Mouse (Mus musculus) forebrain, embryonic 15.5 days (tissue): ENCODE results near the gene Cabp4. TPM values are rescaled to one million over a fixed set of nuclear protein-coding genes. Genes with fewer than 3 reads are reported as not detected.
A peak's percentile ranks its signal among the peaks of the same experiment; 100 is the strongest.

Experiments
- ATAC-seq: fragments of 200-750 bp; cut with Nextera tagmentation; replicated peaks from 2 replicates; pipeline ENCODE4 v1.8.0; 2017; ENCODE audit warnings: mild to moderate bottlenecking, moderate TSS enrichment, moderate library complexity
- H3K27ac ChIP-seq: fragments of 300-500 bp; sonication (generic); replicated peaks from 2 replicates; pipeline ENCODE4 v1.5.1; 2015; ENCODE audit warnings: mild to moderate bottlenecking, inconsistent platforms
- H3K27me3 ChIP-seq: fragments of 300-500 bp; sonication (generic); 2 replicates; pipeline ENCODE4 v1.6.1; 2015; ENCODE audit warnings: inconsistent platforms
- H3K36me3 ChIP-seq: fragments of 300-500 bp; sonication (generic); 2 replicates; pipeline ENCODE4 v1.6.1; 2015; ENCODE audit warnings: mild to moderate bottlenecking, inconsistent platforms
- H3K4me1 ChIP-seq: fragments of 300-500 bp; sonication (generic); 2 replicates; pipeline ENCODE4 v1.6.1; 2015; ENCODE audit warnings: inconsistent platforms
- H3K4me2 ChIP-seq: fragments of 300-500 bp; sonication (generic); replicated peaks from 2 replicates; pipeline ENCODE4 v1.6.1; 2015; ENCODE audit warnings: mild to moderate bottlenecking, inconsistent platforms
- H3K4me3 ChIP-seq: fragments of 300-500 bp; sonication (generic); 2 replicates; pipeline ENCODE4 v1.5.1; 2015; ENCODE audit warnings: mild to moderate bottlenecking, inconsistent platforms
- H3K9ac ChIP-seq: fragments of 300-500 bp; sonication (generic); replicated peaks from 2 replicates; pipeline ENCODE4 v1.6.1; 2015; ENCODE audit warnings: mild to moderate bottlenecking, inconsistent platforms
- H3K9me3 ChIP-seq: fragments of 300-500 bp; sonication (generic); 2 replicates; pipeline ENCODE4 v1.6.1; 2016; ENCODE audit warnings: inconsistent platforms
- WGBS: fragments of 180-500 bp; shearing (Covaris S2); methylation state at CpG from one replicate; pipeline ENCODE4 v1.1.7; 2015; ENCODE audit warnings: mixed read lengths; 5-methylcytosine and 5-hydroxymethylcytosine counted together
- polyA plus RNA-seq: library from polyadenylated mRNA; unstranded; fragments of >200 nt; fragmentation: Nextera tagmentation; extraction: Ambion mirVana; gene quantifications from 2 replicates; pipeline ENCODE4 v1.2.1, GENCODE M21; 2015

Gene Cabp4
- polyA plus RNA-seq, 1 experiment from 2014 or later: 0.15 TPM

DNA sequence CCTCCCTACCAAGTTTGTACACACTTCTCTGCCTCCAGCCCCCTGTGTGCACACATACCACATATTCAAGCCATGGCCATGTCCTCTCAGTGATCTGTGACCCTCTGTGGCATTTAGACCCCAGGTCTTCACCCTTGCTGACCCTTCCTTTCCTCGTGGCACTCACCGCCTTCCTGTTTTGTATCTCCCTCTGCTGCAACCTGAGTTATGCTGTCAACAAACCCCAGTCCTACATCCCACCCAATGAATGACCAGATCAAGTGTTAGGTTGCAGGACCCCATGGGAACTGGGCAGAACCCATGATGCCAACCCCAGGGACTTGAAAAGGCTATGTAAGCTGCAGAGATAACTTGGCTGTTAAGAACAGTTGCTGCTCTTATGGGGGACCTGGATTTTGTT is 41.8 kb downstream of the Cabp4 start:
- peak overlapping the region; percentile 55; the same call in 1 of the 2 replicates for H3K9ac ChIP-seq
- WGBS: 96% methylated on average over 2 of the region's 2 CpGs

DNA sequence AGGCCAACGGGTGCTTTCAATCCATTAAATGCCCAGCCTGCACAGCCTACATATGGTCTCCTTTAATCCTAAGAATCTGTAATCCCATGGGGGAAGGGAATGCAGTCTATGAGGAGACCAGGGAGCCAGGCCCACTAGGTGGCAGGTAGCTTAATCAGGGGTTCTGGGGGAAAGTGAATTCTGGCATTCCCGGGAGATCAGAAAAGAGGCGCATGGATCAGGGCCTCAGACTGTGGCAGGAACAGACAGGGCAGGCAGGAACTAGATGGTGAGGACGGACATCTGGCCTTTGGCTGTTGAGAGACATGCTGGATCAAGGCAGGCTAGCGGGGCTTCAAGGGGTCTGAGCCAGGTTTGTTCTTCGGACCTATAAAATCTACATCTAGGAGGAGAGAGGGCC is 42.4 kb downstream of the Cabp4 start:
- Histone ChIP-seq H3K9ac (peak overlapping the region; percentile 55), H3K27ac (peak overlapping the region; percentile 9), H3K4me3 (peak overlapping the region; percentile 61), H3K27me3 (no peaks in the 10 kb centered on the region), H3K4me2 (peak overlapping the region; percentile 92), H3K4me1 (peaks cover 43% of the 10 kb centered on the region), H3K36me3 (no peaks in the 10 kb centered on the region), H3K9me3 (no peaks in the 10 kb centered on the region)
- no peak for ATAC-seq
- WGBS: 52% methylated on average over 6 of the region's 6 CpGs

More for the DNA sequence above, 41.8 kb downstream of the Cabp4 start:
- no peak overlapping the region for H3K27ac ChIP-seq
- H3K4me2 ChIP-seq: no peak overlapping the region
- no peaks in the 10 kb centered on the region for H3K36me3 ChIP-seq
- H3K4me1 ChIP-seq: peaks cover 42% of the 10 kb centered on the region
- H3K4me3 ChIP-seq: no peak overlapping the region
- H3K9me3 ChIP-seq: no peaks in the 10 kb centered on the region
- H3K27me3 ChIP-seq: no peaks in the 10 kb centered on the region
- ATAC-seq: no peak

DNA sequence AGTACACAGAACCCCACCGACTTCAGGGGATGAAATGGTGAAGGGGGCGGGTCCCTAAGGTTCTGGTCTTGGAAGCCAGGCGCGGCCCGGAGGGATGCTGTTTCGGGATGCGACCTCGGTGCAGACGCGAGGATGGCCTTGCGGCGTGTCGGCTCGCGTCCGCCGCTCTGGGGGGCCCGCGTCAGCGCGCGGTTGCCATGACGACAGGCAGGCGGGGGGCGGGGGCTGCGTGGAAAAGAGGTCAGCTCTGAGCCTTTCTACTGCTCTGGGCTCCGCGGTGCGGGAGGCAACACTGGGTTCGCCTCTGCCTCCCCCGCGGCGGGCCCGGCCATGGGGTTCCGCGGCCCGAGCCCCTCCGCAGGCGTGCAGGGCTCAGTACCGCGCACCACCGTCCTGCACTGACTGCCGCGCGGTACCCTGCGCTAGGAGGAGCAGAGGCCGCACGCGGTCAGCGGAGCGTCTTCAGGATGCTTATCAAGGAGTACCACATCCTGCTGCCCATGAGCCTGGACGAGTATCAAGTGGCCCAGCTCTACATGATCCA is 43.0 kb downstream of the Cabp4 start:
- no peaks in the 10 kb centered on the region for H3K27me3 ChIP-seq
- H3K9me3 ChIP-seq: no peaks in the 10 kb centered on the region
- peaks cover 49% of the 10 kb centered on the region for H3K4me1 ChIP-seq
- H3K36me3 ChIP-seq: no peaks in the 10 kb centered on the region
- peak overlapping the region; percentile 92 for H3K4me2 ChIP-seq
- peak overlapping the region; percentile 61 for H3K4me3 ChIP-seq
- H3K27ac ChIP-seq: peak overlapping the region; percentile 9
- no peak for ATAC-seq
- under 1% methylated on average over 52 of the region's 52 CpGs for WGBS
- peak overlapping the region; percentile 55 for H3K9ac ChIP-seq

DNA sequence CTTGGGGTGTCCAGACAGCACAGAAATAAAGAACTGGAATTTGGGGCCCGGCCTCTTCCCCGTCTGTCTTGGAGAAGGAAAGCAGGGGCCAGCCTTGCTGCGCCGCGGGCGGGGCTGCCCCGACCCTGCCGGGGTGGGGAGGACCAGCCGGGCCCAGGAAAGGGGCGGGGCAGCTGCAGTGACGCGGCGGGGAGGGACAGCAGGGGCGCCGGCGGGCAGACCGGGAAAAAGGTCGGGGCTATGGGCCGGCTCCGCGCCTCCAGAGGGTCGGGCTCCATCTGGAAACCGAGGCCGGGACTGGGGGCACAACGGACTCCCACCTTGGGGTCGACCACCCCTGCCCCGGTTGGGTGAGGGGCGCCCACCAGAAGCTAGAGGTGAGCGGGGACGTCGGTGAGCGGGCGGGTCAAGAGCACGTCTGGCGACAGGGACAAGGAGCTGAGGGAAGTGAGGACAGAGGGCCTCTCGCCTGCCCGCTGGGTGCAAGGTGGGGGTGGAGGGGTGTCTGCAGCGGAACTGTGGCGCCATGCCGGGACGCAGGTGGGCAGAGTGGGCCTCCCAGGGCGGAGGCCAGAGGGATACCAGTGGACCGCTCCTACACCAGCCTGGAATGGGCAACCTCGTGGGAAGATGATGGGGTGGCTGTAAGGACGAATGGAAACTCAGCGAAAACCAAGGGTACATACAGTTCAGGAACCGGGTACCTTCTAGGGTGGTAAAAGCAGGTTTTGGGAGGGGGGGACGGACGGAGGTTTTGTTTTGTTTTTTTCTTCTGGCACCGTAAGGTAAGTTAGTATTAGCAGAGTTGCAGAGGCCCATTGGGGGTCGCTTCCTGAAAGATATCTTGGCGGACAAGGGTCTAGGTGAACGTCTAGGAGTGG is 43.8 kb downstream of the Cabp4 start, which contains the start of gene Pitpnm1:
Gene Pitpnm1, plus strand, starts transcription at position 162 of the 881 bp plus-strand sequence.
- H3K9me3 ChIP-seq: no peaks in the 10 kb centered on the region
- H3K4me1 ChIP-seq: peaks cover 50% of the 10 kb centered on the region
- H3K9ac ChIP-seq: peak within 1 kb of the TSS; percentile 55
- no peak for ATAC-seq
- peak within 1 kb of the TSS; percentile 92 for H3K4me2 ChIP-seq
- WGBS: 1% methylated on average over 52 of the region's 53 CpGs
- peak within 1 kb of the TSS; percentile 61 for H3K4me3 ChIP-seq
- no peaks in the 10 kb centered on the region for H3K36me3 ChIP-seq
- no peaks in the 10 kb centered on the region for H3K27me3 ChIP-seq
- peak within 1 kb of the TSS; percentile 9 for H3K27ac ChIP-seq

DNA sequence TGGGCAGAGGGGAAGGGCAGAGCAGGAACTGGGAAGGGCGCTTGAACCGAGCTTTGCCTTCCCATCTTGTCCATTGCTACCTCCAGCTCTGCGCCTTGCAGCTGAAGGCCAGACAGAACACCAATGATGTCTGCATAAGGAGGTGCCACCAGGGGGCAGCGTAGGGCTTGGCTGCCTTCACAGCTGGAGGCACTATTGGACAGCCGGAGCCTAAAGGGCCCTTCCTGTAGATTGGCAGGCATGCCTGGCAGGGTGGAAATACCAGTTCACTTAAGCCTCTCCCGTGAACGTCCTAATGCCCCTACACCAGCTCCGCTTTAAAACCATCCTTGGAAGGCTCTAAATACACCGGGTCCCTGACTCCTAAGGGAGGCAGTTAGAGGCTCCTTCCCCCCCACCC is 44.8 kb downstream of the Cabp4 start:
- Histone ChIP-seq H3K4me3 (no peak overlapping the region), H3K9ac (no peak overlapping the region), H3K4me1 (peaks cover 50% of the 10 kb centered on the region), H3K9me3 (no peaks in the 10 kb centered on the region), H3K27ac (no peak overlapping the region; the same call in 1 of the 2 replicates), H3K36me3 (no peaks in the 10 kb centered on the region), H3K27me3 (no peaks in the 10 kb centered on the region), H3K4me2 (0 out of 2 replicates have a peak overlapping the region, but pooled peaks have one; percentile 3)
- WGBS: 9% methylated on average over 9 of the region's 9 CpGs
- ATAC-seq: no peak

DNA sequence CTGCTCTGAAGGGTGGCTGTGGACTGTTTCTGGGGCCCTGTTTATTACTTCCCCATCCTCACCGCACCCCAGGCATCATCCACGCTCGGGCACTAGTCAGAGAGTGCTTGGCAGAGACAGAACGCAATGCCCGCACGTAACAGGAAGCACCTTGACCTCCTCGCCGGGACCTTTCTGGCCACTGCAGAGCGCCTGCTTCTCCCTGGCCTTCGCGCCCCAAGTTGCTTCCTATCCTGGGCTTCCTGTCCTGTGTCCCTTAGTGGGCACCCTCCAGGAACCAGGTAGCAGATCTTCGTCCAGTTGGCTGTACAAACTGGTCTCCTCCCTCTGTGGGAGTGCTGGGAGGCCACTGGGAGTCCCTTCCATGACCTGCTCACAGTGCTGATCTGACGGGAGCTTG is 45.4 kb downstream of the Cabp4 start:
- no peak for ATAC-seq
- no peak overlapping the region for H3K27ac ChIP-seq
- H3K9me3 ChIP-seq: no peaks in the 10 kb centered on the region
- peaks cover 50% of the 10 kb centered on the region for H3K4me1 ChIP-seq
- WGBS: 89% methylated on average over 13 of the region's 13 CpGs
- H3K27me3 ChIP-seq: no peaks in the 10 kb centered on the region
- no peak overlapping the region for H3K9ac ChIP-seq
- no peak overlapping the region; the same call in 1 of the 2 replicates for H3K4me3 ChIP-seq
- no peaks in the 10 kb centered on the region for H3K36me3 ChIP-seq
- no peak overlapping the region for H3K4me2 ChIP-seq

DNA sequence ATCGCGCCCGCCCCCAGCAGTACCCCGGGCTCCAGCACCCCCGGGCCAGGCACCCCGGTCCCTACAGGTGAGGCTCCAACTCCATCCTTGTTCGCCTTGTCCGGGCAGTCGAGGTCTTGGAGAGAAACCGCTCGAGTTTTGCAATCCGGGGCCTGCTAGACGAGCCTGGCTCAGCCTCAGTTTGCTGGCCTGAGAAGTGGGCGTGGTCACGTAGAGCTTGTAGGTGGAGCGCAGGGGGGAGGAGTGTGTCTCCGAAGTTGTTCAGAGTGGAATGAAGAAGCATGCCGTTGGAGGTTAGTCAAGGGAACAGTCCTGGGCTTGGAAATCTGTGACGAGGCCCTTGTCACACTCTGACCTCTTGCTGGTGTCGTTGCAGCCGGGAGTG is 46.4 kb downstream of the Cabp4 start:
- peak overlapping the region; percentile 66 for H3K4me3 ChIP-seq
- ATAC-seq: peak; percentile 12
- peaks cover 50% of the 10 kb centered on the region for H3K4me1 ChIP-seq
- no peaks in the 10 kb centered on the region for H3K27me3 ChIP-seq
- H3K36me3 ChIP-seq: no peaks in the 10 kb centered on the region
- no peaks in the 10 kb centered on the region for H3K9me3 ChIP-seq
- peak overlapping the region; percentile 75 for H3K4me2 ChIP-seq
- peak overlapping the region; percentile 44 for H3K9ac ChIP-seq
- H3K27ac ChIP-seq: peak overlapping the region; percentile 75
- WGBS: 1% methylated on average over 21 of the region's 21 CpGs

DNA sequence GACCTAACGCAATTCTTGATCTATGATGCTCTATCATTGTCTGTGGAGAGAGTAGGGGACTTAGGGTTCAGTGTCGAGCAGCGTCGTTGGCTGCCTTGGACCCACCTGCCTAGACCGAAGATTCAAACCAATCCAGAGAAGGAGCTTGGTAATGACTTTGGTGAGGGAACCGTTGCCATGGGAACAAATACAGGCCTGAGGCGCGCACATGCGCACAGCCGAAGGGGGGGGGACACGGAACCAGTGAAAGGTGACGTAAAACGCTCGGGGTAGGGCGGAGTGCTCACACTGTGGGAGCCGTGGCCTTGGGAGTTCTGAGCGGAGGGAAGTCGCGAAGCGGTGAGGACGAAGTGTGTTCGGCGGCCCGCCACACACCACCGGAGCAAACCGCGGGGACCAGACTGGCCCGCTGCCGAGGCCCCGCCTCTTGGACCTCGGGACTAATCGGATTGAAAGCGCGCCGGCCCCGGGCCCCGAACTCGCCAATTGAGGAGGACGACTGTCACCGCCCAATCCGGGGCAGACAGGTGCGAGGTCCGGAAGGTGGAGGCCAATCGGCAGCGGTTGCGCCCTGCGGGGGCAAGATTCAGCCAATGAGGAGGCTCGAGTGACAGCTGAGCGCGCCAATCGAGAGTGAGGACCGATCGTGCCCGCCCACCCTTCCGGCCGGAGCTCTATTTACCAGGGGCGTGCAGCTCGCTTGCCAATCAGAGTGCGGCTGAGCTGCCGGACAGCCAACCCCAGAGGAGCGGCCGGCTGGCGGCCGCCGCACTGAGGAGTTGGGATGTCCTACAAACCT is 47.0 kb downstream of the Cabp4 start, which contains the start of gene Cdk2ap2:
Gene Cdk2ap2, plus strand, starts transcription at position 541 of the 799 bp plus-strand sequence.
- Histone ChIP-seq H3K4me1 (peaks cover 45% of the 10 kb centered on the region), H3K27ac (peak within 1 kb of the TSS; percentile 91), H3K4me3 (peak within 1 kb of the TSS; percentile 66), H3K9ac (peak within 1 kb of the TSS; percentile 61), H3K27me3 (no peaks in the 10 kb centered on the region), H3K36me3 (no peaks in the 10 kb centered on the region), H3K9me3 (no peaks in the 10 kb centered on the region), H3K4me2 (peak within 1 kb of the TSS; percentile 75)
- peak; percentile 95 for ATAC-seq
- WGBS: under 1% methylated on average over 65 of the region's 65 CpGs

DNA sequence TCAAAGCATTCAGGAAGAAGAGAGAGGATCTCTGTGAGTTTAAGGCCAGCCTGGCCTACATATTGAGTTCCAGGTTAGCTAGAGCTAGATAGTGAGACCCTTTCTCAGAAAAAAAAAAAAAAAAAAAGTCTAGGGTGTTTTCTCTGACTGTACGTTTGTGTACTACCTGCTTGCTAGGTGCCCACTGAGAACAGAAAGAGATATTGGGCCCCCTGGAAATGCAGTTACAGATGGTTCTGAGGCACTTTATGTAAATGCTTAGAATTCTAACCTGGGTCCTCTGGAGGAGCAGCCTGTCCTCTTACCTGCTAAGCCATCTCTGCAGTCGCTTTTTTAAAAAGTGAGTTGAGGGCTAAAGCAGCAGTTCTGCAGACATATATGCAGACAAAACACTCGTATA is 48.0 kb downstream of the Cabp4 start:
- no peak overlapping the region; the same call in 1 of the 2 replicates for H3K4me3 ChIP-seq
- H3K27me3 ChIP-seq: no peaks in the 10 kb centered on the region
- no peaks in the 10 kb centered on the region for H3K36me3 ChIP-seq
- peak overlapping the region; percentile 75; the same call in 1 of the 2 replicates for H3K4me2 ChIP-seq
- no peak for ATAC-seq
- 0 out of 2 replicates have a peak overlapping the region, but pooled peaks have one; percentile 61 for H3K9ac ChIP-seq
- no peaks in the 10 kb centered on the region for H3K9me3 ChIP-seq
- peaks cover 35% of the 10 kb centered on the region for H3K4me1 ChIP-seq
- H3K27ac ChIP-seq: 0 out of 2 replicates have a peak overlapping the region, but pooled peaks have one; percentile 91
- 69% methylated on average over 3 of the region's 3 CpGs for WGBS

DNA sequence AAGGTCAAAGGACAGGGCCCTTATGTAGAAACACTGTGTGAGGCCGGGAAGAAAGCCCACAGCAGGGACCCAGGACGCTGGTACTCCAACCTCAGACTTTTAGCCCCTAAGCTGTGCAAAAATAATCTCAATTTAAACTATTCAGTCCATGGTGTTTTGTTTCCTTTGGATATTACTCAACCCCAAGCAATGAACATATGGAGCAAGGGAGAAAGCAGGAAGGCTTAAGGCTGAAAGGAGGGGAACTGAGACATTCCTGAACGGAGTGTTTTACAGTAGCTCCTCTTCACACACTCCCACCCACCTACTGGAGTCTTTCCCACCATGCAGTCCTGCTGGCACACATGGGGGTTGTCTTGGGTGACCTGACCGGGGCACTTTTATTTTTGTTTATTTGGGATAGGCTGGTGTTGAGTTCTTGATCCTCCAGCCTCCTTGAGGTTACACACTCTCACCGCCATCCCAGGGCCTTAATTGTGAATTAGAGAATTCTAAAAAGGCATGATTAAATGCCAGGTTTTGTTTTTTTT is 49.0 kb downstream of the Cabp4 start:
- Histone ChIP-seq H3K4me1 (peaks cover 25% of the 10 kb centered on the region), H3K27me3 (no peaks in the 10 kb centered on the region), H3K4me2 (no peak overlapping the region), H3K9ac (no peak overlapping the region), H3K27ac (no peak overlapping the region), H3K36me3 (no peaks in the 10 kb centered on the region), H3K9me3 (no peaks in the 10 kb centered on the region), H3K4me3 (no peak overlapping the region)
- 83% methylated on average over 5 of the region's 5 CpGs for WGBS
- no peak for ATAC-seq

DNA sequence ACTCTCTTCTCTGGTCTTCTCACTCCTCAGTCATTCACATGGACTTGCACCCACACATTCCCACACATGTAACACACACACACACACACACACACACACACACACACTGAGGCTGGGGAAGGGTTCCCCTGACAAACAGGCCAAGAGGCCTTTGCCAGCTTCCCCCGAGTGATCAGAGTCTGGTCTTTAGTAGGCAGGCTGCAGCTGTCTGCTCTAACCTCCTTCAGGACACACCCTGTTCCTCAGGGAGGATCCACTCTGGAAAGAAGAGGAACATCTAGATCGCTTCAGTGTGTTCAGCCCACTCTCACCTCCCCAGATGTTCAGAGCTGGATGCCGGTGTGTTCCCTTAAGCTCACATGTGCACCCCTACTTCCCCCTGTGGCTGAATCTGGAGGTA is 49.5 kb downstream of the Cabp4 start:
- Histone ChIP-seq H3K36me3 (no peaks in the 10 kb centered on the region), H3K9ac (no peak overlapping the region), H3K27ac (no peak overlapping the region), H3K4me2 (no peak overlapping the region), H3K9me3 (no peaks in the 10 kb centered on the region), H3K4me1 (peaks cover 21% of the 10 kb centered on the region), H3K4me3 (no peak overlapping the region), H3K27me3 (no peaks in the 10 kb centered on the region)
- 85% methylated on average over 3 of the region's 3 CpGs for WGBS
- ATAC-seq: no peak
